Mouse (Mus musculus) WW6 (cell line): ENCODE results near the gene Vmn1r9.
A peak's percentile ranks its signal among the peaks of the same experiment; 100 is the strongest.
"Not testable (repeated sequence)": the region's sequence is repeated elsewhere in the genome, so short reads cannot be mapped to it uniquely, and the experiment has no call there.

Experiments
- DNase-seq: peaks from one replicate; pipeline ENCODE4 v3.0.0-alpha.2; 2013; ENCODE audit warnings: low read depth, low spot score

Vmn1r9 gene

GRCm38 (mm10) chr6:57066487-57066886, at the start of gene Vmn1r9:
TSS of gene Vmn1r9 (plus strand) at chr6:57066787.
- DNase-seq, result no peak

GRCm38 (mm10) chr6:57025224-57025623, 41.4 kb upstream of the Vmn1r9 start, which contains the start of gene Vmn1r7:
TSS of gene Vmn1r7 (minus strand) at chr6:57025324.
- DNase-seq, result not testable (repeated sequence)

DNA sequence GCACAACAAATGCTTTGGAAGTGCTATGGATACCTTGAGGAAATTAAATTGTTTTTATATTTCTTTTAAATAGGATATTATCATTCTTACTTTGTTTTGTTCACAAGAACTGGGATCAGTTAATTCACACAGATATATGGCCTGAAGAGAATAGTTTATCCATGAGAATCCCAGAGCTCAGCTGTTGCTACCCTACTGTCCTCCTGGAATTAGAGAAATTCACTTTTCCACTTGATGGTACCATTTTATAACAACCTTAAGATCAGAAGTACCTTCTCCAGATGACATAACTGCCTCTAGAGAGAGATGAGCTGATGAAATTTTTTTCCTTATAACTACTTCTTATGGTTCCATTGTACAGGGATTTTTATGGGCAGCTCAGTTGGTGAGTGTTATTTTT, 34.6 kb upstream of the Vmn1r9 start, which contains the start of gene Vmn1r8:
Gene Vmn1r8, plus strand, starts transcription at position 301 of the 400 bp plus-strand sequence.
- no peak for DNase-seq

DNA sequence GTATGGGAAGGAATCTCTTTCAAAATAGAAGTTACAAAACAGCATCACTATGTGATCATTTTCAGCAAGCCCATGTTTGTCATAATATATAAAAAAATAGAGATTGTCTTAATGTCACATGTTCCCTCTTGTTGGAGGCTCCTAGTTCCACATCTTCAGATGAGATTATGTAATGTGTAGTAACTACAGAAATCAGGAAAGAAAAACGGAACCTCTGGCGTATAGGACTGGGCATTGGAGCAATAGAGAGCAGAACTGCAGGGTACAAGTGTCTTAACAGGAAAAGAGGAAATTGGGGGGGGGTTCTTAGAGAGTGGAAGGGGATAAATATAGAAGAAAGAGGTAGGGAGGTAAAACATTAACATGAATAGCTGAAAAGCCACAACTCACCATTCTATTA, 31.9 kb upstream of the Vmn1r9 start:
- DNase-seq, result no peak

- peak; percentile 5 for DNase-seq
Observed at GRCm38 (mm10) chr6:57063730-57064129, 2.9 kb upstream of the Vmn1r9 start.

- DNase-seq, result no peak
Observed at GRCm38 (mm10) chr6:57106358-57106757, 39.8 kb downstream of the Vmn1r9 start.

GRCm38 (mm10) chr6:57109154-57109553, 42.6 kb downstream of the Vmn1r9 start, which contains the start of gene Vmn1r10:
TSS of gene Vmn1r10 (plus strand) at chr6:57109454.
- no peak for DNase-seq
